Mouse (Mus musculus) embryonic facial prominence, embryonic 14.5 days (tissue): ENCODE results near the gene Bub1b. TPM values are rescaled to one million over a fixed set of nuclear protein-coding genes. Genes with fewer than 3 reads are reported as not detected.

Experiments used
- ATAC-seq: fragments of 200-750 bp; cut with Nextera tagmentation; 2 replicates; pipeline ENCODE4 v1.8.0; 2017; ENCODE audit warnings: low read depth, moderate number of reproducible peaks, moderate TSS enrichment
- DNase-seq: peaks from one replicate; pipeline ENCODE4 v3.0.0-alpha.2; 2015; ENCODE audit warnings: low spot score
- H3K27ac ChIP-seq: fragments of 300-500 bp; sonication (generic); replicated peaks from 2 replicates; pipeline ENCODE4 v1.5.1; 2014; ENCODE audit warnings: low read depth, mild to moderate bottlenecking, low read length, moderate library complexity
- H3K27me3 ChIP-seq: fragments of 300-500 bp; sonication (generic); replicated peaks from 2 replicates; pipeline ENCODE4 v1.6.1; 2014; ENCODE audit warnings: low read length; ENCODE audit not compliant: control insufficient read depth, insufficient read depth
- H3K36me3 ChIP-seq: fragments of 300-500 bp; sonication (generic); 2 replicates; pipeline ENCODE4 v1.6.1; 2014; ENCODE audit warnings: low read length, mixed read lengths; ENCODE audit not compliant: control insufficient read depth, insufficient read depth
- H3K4me1 ChIP-seq: fragments of 300-500 bp; sonication (generic); 2 replicates; pipeline ENCODE4 v1.6.1; 2014; ENCODE audit warnings: antibody characterized with exemption, low read length; ENCODE audit not compliant: control insufficient read depth, insufficient read depth
- H3K4me2 ChIP-seq: fragments of 300-500 bp; sonication (generic); 2 replicates; pipeline ENCODE4 v1.6.1; 2014; ENCODE audit warnings: low read depth, mild to moderate bottlenecking, low read length, moderate library complexity, mixed read lengths
- H3K4me3 ChIP-seq: fragments of 300-500 bp; sonication (generic); 2 replicates; pipeline ENCODE4 v1.5.1; 2014; ENCODE audit warnings: low read depth, mild to moderate bottlenecking, low read length
- H3K9ac ChIP-seq: fragments of 300-500 bp; sonication (generic); 2 replicates; pipeline ENCODE4 v1.6.1; 2014; ENCODE audit warnings: low read depth, mild to moderate bottlenecking, low read length, moderate library complexity, mixed read lengths
- H3K9me3 ChIP-seq: fragments of 300-500 bp; sonication (generic); 2 replicates; pipeline ENCODE4 v1.6.1; 2016; ENCODE audit warnings: low read length; ENCODE audit not compliant: control insufficient read depth
- WGBS: fragments of 180-500 bp; shearing (Covaris S2); extraction: QIAGEN DNeasy Blood & Tissue Kit; methylation state at CpG from one replicate; pipeline ENCODE4 v1.1.7; 2014; 5-methylcytosine and 5-hydroxymethylcytosine counted together
- polyA plus RNA-seq: library from polyadenylated mRNA; unstranded; fragments of >200 nt; fragmentation: Nextera tagmentation; extraction: Ambion mirVana; gene quantifications from 2 replicates; pipeline ENCODE4 v1.2.1, GENCODE M21; 2014

Gene Bub1b
- polyA plus RNA-seq, 1 experiment from 2014 or later = 53.4 TPM

DNA sequence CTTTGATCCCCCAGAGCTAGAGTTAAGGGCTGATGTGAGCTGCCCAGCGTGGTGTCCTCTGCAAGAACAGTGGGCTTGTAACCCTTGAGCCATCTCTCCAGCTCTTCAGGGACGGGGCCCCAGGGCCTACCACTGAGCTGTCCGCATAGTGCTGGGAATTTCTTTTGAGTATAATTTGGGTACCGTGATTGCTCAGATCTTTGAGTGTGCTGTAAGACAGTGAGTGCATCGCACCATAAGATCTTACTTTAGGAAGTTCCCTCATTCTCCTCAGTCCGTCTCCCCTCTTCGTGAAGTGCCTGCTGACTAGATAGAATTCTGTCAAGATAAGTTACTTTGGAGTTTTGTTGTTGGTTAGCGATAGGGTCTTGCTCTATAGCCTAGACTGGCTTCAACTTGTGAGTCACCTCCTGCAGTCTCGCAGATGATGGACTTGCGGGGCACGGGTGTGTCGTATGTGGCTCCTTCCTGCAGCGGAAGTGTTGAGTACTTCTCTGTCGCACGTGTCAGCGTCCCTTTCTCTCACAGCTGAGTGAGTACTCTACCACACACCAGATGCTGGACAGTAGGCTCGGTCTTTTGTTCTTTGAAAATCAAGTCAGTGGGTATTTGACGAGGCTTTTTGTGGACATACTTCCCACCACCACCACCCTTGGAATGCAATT lies 3.7 kb downstream of the Bub1b start:
- ATAC-seq = no peak
- Histone ChIP-seq H3K27me3 (no peaks in the 10 kb centered on the region), H3K4me1 (no peaks in the 10 kb centered on the region; the same call in 1 of the 2 replicates), H3K9ac (no peak overlapping the region), H3K9me3 (0 out of 2 replicates have a peak, but pooled peaks cover 5% of the 10 kb centered on the region), H3K4me2 (no peak overlapping the region), H3K4me3 (no peak overlapping the region), H3K27ac (no peak overlapping the region), H3K36me3 (peaks cover 38% of the 10 kb centered on the region)
- 88% methylated on average over 18 of the region's 18 CpGs for WGBS
- DNase-seq = no peak

DNA sequence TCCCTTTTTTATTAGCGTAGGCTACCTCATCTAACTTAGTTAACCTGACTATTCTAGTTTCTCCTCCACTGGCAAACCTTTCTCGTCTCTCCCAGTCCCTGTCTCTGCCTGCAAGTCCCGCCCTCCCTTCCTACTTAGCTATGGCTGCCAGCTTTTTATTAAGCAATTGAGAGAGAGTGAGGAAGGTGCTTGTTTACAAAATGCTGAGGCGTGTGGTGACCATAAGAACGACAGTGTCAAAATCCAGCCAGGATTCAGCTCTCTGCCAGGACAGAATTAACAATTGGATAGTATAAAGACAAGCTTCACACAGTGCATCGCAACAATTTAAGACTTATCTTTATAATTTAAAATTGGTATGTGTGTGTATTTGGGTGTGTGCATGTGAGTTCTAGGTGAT lies 6.1 kb downstream of the Bub1b start:
- H3K36me3 ChIP-seq = peaks cover 53% of the 10 kb centered on the region
- H3K4me1 ChIP-seq = no peaks in the 10 kb centered on the region; the same call in 1 of the 2 replicates
- WGBS = 89% methylated on average over 6 of the region's 6 CpGs
- H3K4me3 ChIP-seq = no peak overlapping the region
- 0 out of 2 replicates have a peak, but pooled peaks cover 5% of the 10 kb centered on the region for H3K9me3 ChIP-seq
- DNase-seq = no peak
- no peak for ATAC-seq
- no peaks in the 10 kb centered on the region for H3K27me3 ChIP-seq
- no peak overlapping the region for H3K27ac ChIP-seq
- H3K4me2 ChIP-seq = no peak overlapping the region
- H3K9ac ChIP-seq = no peak overlapping the region

DNA sequence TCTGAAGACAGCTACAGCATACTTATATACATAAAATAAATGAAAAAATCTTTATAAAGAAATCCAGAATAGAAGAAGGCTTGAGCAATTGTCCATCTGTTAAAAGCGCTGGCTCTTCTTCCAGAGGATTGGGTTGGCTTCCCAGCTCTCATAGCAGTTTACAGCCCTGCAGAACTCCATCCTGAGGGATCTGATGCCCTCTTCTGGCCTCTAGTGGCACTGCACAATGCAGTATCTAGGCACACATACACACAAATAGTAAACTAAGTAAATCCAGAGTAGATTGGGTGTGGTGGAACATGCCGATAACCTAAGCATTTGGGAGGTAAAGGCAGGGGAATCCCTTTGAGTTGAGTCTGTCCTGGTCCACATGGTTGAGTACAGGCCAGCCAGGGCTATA lies 8.0 kb downstream of the Bub1b start:
- peaks cover 67% of the 10 kb centered on the region for H3K36me3 ChIP-seq
- WGBS = 80% methylated on average over 2 of the region's 2 CpGs
- H3K27ac ChIP-seq = no peak overlapping the region
- H3K4me1 ChIP-seq = no peaks in the 10 kb centered on the region
- ATAC-seq (no peak), DNase-seq (no peak)
- H3K9me3 ChIP-seq = 0 out of 2 replicates have a peak, but pooled peaks cover 5% of the 10 kb centered on the region
- H3K4me3 ChIP-seq = no peak overlapping the region
- no peaks in the 10 kb centered on the region for H3K27me3 ChIP-seq
- no peak overlapping the region for H3K4me2 ChIP-seq
- no peak overlapping the region for H3K9ac ChIP-seq

DNA sequence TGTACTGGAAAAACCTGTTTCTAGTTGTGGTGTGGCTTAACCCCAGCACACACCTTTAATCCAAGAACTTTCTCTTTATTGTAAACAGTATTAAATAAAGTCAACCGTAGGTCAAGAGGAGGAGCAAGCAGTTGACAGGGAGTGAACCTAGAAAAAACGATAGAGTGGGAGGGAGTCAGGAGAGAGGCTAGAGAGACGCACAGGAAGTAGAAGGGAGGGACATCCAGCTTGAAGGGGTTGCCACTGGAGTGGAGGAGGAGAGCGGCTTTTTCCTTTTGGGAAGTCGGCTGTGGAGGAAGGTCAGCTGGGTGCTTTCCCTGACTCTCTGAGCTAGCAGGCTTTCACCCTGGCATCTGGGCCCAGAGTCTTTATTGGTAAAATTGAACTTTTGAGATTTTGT lies 9.0 kb downstream of the Bub1b start:
- DNase-seq = no peak
- H3K4me3 ChIP-seq = no peak overlapping the region
- H3K27me3 ChIP-seq = no peaks in the 10 kb centered on the region
- no peak overlapping the region for H3K4me2 ChIP-seq
- no peak overlapping the region for H3K27ac ChIP-seq
- ATAC-seq = no peak
- H3K4me1 ChIP-seq = no peaks in the 10 kb centered on the region
- peaks cover 74% of the 10 kb centered on the region for H3K36me3 ChIP-seq
- no peak overlapping the region for H3K9ac ChIP-seq
- WGBS = 79% methylated on average over 5 of the region's 5 CpGs
- 0 out of 2 replicates have a peak, but pooled peaks cover 5% of the 10 kb centered on the region for H3K9me3 ChIP-seq

DNA sequence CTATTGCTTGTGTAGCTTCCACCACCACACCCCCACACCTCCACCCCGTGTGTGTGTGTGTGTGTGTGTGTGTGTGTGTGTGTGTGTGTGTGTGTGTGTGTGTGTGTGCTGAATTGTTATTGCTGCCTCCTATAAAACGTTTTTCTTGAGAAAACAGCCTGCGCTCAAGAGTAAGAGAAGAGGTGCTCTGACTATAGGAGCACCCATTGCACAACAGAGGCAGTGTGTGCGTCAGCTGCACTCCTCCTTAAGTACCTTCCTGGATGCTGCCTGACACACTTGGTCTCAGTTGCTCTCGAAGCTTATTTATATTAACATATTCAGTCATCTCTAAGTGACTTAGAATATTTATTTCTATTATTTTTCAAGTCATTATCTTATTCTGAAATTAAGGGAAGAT lies 20.0 kb downstream of the Bub1b start:
- Histone ChIP-seq H3K27me3 (no peaks in the 10 kb centered on the region), H3K27ac (no peak overlapping the region), H3K4me1 (no peaks in the 10 kb centered on the region), H3K9ac (no peak overlapping the region), H3K9me3 (no peaks in the 10 kb centered on the region), H3K36me3 (peaks cover 76% of the 10 kb centered on the region), H3K4me2 (no peak overlapping the region), H3K4me3 (no peak overlapping the region)
- DNase-seq (no peak), ATAC-seq (no peak)
- WGBS = 86% methylated on average over 5 of the region's 5 CpGs

DNA sequence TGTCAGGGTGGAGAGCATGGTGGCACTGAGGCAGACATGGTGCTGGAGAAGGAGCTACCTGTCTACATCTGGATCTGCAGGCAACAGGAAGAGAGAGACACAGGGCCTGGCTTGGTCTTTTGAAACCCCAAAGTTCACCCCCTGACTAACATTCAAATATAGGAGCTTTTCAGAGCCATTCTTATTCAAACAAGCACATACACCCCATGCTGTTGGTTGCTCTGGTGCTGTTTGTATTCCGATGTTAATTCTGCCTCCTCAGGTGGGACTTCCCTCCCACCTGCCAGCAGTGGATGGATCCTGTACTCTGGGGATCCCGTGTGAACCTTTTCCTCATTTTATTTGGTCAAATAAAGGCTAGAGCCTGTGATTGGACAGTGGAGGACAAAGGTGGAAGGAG lies 22.1 kb downstream of the Bub1b start:
- no peaks in the 10 kb centered on the region for H3K27me3 ChIP-seq
- 83% methylated on average over 2 of the region's 2 CpGs for WGBS
- H3K4me1 ChIP-seq = no peaks in the 10 kb centered on the region
- H3K9ac ChIP-seq = no peak overlapping the region
- no peak overlapping the region for H3K4me2 ChIP-seq
- peaks cover 74% of the 10 kb centered on the region for H3K36me3 ChIP-seq
- no peak overlapping the region for H3K4me3 ChIP-seq
- no peak for ATAC-seq
- H3K9me3 ChIP-seq = no peaks in the 10 kb centered on the region
- no peak for DNase-seq
- H3K27ac ChIP-seq = no peak overlapping the region

DNA sequence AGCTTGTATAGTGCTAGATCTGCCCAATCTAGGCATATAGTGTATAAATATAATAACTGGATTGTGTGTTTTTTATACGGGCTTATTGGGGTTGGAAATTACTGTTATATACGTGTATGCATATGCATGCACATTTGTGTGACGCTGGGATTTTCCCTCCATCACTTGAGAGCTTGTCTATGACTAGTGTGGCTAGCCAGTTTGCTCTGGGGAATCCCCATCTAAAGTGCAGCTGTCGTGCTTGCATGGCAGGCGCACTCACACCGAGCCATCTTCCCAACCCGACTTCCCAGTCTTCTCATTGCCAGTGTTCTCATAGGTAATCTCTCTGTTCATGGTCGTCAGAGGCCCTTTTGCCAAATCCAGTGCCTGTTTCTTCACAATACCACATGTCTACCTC lies 22.6 kb downstream of the Bub1b start:
- H3K27ac ChIP-seq = no peak overlapping the region
- no peak overlapping the region for H3K9ac ChIP-seq
- no peaks in the 10 kb centered on the region for H3K27me3 ChIP-seq
- peaks cover 70% of the 10 kb centered on the region for H3K36me3 ChIP-seq
- WGBS = 83% methylated on average over 8 of the region's 8 CpGs
- H3K4me1 ChIP-seq = no peaks in the 10 kb centered on the region
- no peak overlapping the region for H3K4me2 ChIP-seq
- ATAC-seq (no peak), DNase-seq (no peak)
- H3K4me3 ChIP-seq = no peak overlapping the region
- H3K9me3 ChIP-seq = no peaks in the 10 kb centered on the region

DNA sequence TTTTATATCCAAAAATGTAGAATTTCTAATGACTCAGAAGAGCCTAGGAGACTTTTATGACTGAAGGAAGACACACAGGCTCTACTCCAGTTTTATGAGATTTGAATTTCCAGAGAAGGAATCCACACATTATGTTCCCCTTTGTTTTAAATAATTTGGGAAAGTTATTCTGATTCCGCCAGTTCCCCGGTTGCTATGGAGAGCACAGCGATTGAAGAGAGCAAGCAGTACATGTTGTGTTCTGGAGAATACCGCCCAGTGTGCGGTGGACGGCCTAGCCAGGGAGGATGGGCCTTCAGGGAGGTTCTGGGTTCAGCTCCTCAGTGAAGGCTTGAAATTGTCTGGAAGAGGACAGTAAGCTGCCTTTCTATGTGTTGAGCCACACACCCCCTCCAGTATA lies 31.3 kb downstream of the Bub1b start:
- no peak overlapping the region for H3K27ac ChIP-seq
- no peaks in the 10 kb centered on the region for H3K4me1 ChIP-seq
- no peak overlapping the region for H3K4me3 ChIP-seq
- peaks cover 84% of the 10 kb centered on the region for H3K36me3 ChIP-seq
- no peak for ATAC-seq
- 94% methylated on average over 6 of the region's 6 CpGs for WGBS
- no peaks in the 10 kb centered on the region for H3K27me3 ChIP-seq
- H3K9ac ChIP-seq = no peak overlapping the region
- no peak overlapping the region for H3K4me2 ChIP-seq
- no peak for DNase-seq
- H3K9me3 ChIP-seq = no peaks in the 10 kb centered on the region

DNA sequence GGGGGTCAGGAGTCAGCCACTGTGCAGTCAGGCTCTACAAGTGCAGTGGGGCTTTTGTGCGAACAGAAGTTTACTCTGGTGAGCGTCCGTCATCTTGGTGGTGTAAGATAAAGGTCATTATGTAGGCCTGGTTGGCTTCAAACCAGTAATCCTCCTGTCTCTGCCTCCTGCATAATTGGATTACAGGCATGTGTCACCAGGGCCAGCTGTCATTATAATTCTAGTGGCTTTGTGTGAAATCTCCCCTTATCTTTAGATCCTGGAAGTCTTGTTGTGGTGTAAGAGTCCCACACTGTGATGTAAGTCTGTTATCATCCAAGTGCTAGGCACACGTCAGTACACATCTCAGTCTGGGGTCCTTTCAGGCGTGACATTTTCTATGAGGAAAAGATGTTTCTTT lies 35.4 kb downstream of the Bub1b start:
- peaks cover 78% of the 10 kb centered on the region for H3K36me3 ChIP-seq
- no peak overlapping the region for H3K9ac ChIP-seq
- WGBS = 79% methylated on average over 5 of the region's 5 CpGs
- H3K4me2 ChIP-seq = no peak overlapping the region
- H3K4me3 ChIP-seq = no peak overlapping the region
- DNase-seq (no peak), ATAC-seq (no peak)
- H3K27me3 ChIP-seq = no peaks in the 10 kb centered on the region
- no peak overlapping the region for H3K27ac ChIP-seq
- H3K4me1 ChIP-seq = no peaks in the 10 kb centered on the region
- H3K9me3 ChIP-seq = no peaks in the 10 kb centered on the region
